Mouse (Mus musculus): ENCODE measurements at regions not wholly inside any gene's neighbourhood (a gene's known extent, or its start where the extent isn't known, plus 50 kb on each side); places are given as distances from the start of the nearest gene placed in this dataset.
A peak's percentile ranks its signal among the peaks of the same experiment; 100 is the strongest.

DNA sequence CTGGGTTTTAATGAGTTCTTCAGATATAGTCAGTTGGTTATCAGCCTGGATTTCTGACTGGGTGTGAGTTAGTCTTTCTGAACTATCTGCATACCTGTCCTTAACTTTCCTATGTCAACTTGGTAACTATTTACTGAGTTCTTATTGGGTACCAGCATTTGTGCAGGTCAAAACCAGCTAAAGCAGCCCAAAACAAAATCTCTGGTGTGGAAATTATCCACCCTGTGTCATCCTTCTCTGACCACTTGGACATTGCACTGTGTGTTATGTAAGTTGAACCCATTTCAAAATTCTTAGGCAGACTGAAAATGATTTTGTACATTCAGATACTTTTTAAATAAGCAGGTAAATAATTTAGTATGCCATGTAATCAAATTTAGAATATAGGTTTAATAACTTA, 232.7 kb downstream of the Lmo4 start:
- Histone ChIP-seq H3K4me2 (replicated peaks; ENCODE audit: low read depth, low read length) (no peak overlapping the region), H3K27ac (ENCODE audit: low read length) (no peak overlapping the region), H3K9ac (replicated peaks; ENCODE audit: low read depth) (no peak overlapping the region), H3K27me3 (replicated peaks; ENCODE audit: insufficient read depth, low read length) (no peaks in the 10 kb centered on the region), H3K4me3 (ENCODE audit: low read depth, low read length) (no peak overlapping the region), H3K4me1 (ENCODE audit: insufficient read depth, low read depth, low read length) (no peaks in the 10 kb centered on the region), H3K36me3 (ENCODE audit: insufficient read depth, low read length) (no peaks in the 10 kb centered on the region), H3K9me3 (ENCODE audit: low read length) (no peaks in the 10 kb centered on the region)
- ATAC-seq (no peak), DNase-seq (ENCODE audit: low spot score) (no peak)
- TF ChIP-seq CTCF (IDR thresholded peaks at IDR 0.05) (no peak), EP300 (IDR thresholded peaks at IDR 0.05) (no peak)

DNA sequence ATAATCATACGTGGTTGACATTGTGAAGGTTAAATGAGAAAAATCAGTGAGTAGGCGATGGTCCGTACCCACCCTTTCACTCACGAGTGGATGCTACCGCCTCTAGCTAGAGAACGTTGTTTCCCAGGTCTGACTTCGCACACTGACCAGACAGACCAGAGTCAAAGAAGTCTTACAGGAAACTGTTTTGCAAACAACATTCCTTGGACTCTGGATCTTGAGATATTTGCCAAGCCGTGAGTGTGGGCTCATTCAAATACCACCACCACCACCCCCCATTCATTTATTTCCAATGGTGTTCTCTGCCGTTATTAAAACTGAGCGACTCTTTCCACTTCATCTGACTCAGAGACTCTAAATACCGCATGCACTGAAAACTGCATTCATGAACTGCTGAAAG, 234.2 kb downstream of the Lmo4 start:
- ATAC-seq: no peak
- WGBS: 44% methylated on average over 11 of the region's 11 CpGs
- Histone ChIP-seq H3K4me3 (ENCODE audit: low read depth, low read length) (no peak overlapping the region), H3K27me3 (replicated peaks; ENCODE audit: insufficient read depth, low read length) (no peaks in the 10 kb centered on the region), H3K4me1 (ENCODE audit: insufficient read depth, low read depth, low read length) (no peaks in the 10 kb centered on the region), H3K27ac (ENCODE audit: low read length) (no peak overlapping the region), H3K9ac (replicated peaks; ENCODE audit: low read depth) (no peak overlapping the region), H3K4me2 (replicated peaks; ENCODE audit: low read depth, low read length) (no peak overlapping the region), H3K36me3 (ENCODE audit: insufficient read depth, low read length) (no peaks in the 10 kb centered on the region), H3K9me3 (ENCODE audit: low read length) (no peaks in the 10 kb centered on the region)
- TF ChIP-seq CTCF (IDR thresholded peaks at IDR 0.05): no peak
- DNase-seq (ENCODE audit: low spot score): no peak

DNA sequence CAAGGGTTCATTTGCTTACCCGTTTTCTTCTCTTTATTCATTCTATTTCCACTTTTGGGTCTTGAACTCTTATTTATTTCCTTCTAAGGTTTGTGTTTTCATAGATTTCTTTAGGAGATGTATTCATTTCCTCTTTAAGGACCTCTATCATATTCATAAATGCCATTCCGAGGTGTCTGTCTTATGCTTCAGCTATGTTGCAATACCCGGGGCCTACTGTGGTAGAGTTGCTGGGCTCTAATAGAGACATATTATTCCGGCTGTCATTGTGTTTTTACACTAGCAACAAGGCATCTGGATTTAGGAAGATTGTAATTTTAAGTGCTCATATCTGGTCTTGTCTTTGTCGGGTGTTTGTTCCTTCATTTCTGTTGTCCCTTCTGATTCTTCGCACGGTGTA, 249.5 kb downstream of the Lmo4 start:
- TF ChIP-seq EP300 (IDR thresholded peaks at IDR 0.05) (no peak), CTCF (IDR thresholded peaks at IDR 0.05) (no peak)

DNA sequence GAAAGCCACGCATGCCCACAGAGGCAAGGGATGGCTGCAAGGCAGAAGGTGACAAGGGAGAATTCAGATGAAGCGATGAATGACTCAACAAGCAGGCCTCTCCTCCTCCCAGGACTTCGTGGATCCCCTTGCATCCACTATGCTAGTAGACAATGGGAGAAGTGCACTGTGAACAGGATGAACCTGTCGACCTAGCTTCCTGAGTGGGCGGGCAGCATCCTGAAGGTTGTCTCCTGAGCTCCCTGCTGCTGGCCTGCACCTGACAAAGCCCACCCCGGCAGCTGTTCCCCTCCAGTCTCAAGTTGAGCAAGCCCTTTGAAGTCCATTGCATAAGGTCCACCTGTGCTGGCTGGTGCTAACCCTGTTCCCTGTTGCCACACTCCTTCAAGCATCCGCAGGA, 250.2 kb downstream of the Lmo4 start:
- H3K9ac ChIP-seq (replicated peaks; ENCODE audit: low read depth): no peak overlapping the region
- no peaks in the 10 kb centered on the region for H3K27me3 ChIP-seq (replicated peaks; ENCODE audit: insufficient read depth, low read length)
- no peak for ATAC-seq
- H3K27ac ChIP-seq (ENCODE audit: low read length): no peak overlapping the region
- no peak overlapping the region for H3K4me3 ChIP-seq (ENCODE audit: low read depth, low read length)
- TF ChIP-seq CTCF (IDR thresholded peaks at IDR 0.05) (no peak), EP300 (IDR thresholded peaks at IDR 0.05) (no peak)
- H3K9me3 ChIP-seq (ENCODE audit: low read length): no peaks in the 10 kb centered on the region
- no peak for DNase-seq (ENCODE audit: low spot score)
- 69% methylated on average over 7 of the region's 7 CpGs for WGBS
- no peaks in the 10 kb centered on the region for H3K36me3 ChIP-seq (ENCODE audit: insufficient read depth, low read length)
- no peak overlapping the region for H3K4me2 ChIP-seq (replicated peaks; ENCODE audit: low read depth, low read length)
- no peaks in the 10 kb centered on the region; the same call in 1 of the 2 replicates for H3K4me1 ChIP-seq (ENCODE audit: insufficient read depth, low read depth, low read length)

More for the DNA sequence above, 249.5 kb downstream of the Lmo4 start:
- no peaks in the 10 kb centered on the region for H3K27me3 ChIP-seq (replicated peaks; ENCODE audit: insufficient read depth, low read length)
- H3K4me2 ChIP-seq (replicated peaks; ENCODE audit: low read depth, low read length): no peak overlapping the region
- no peaks in the 10 kb centered on the region for H3K36me3 ChIP-seq (ENCODE audit: insufficient read depth, low read length)
- ATAC-seq (no peak), DNase-seq (ENCODE audit: low spot score) (no peak)
- H3K9me3 ChIP-seq (ENCODE audit: low read length): no peaks in the 10 kb centered on the region
- 90% methylated on average over 7 of the region's 7 CpGs for WGBS
- H3K4me3 ChIP-seq (ENCODE audit: low read depth, low read length): no peak overlapping the region
- no peak overlapping the region for H3K9ac ChIP-seq (replicated peaks; ENCODE audit: low read depth)
- no peak overlapping the region for H3K27ac ChIP-seq (ENCODE audit: low read length)
- H3K4me1 ChIP-seq (ENCODE audit: insufficient read depth, low read depth, low read length): no peaks in the 10 kb centered on the region

DNA sequence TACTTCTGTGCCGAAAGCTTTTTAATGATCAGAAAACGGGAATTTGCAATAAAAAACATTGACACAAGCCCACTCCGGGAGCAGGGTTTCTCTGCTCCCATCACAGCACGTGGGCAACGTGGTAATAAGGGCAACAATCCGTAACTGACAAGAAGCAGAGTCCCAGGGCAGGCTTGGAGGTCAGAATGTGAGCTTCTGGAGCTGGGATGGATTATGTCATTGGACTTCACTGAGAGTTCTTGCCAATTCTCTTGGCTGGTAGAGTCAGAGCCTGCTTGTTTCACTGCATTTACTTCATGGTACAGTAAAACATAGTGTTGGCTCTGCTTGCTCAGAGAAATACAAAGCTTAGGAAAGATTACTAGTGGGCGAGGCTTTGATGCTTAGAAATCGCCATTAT, 252.7 kb downstream of the Lmo4 start:
- 66% methylated on average over 8 of the region's 8 CpGs for WGBS
- H3K4me1 ChIP-seq (ENCODE audit: insufficient read depth, low read depth, low read length): no peaks in the 10 kb centered on the region; the same call in 1 of the 2 replicates
- no peaks in the 10 kb centered on the region for H3K9me3 ChIP-seq (ENCODE audit: low read length)
- no peak overlapping the region for H3K9ac ChIP-seq (replicated peaks; ENCODE audit: low read depth)
- H3K27me3 ChIP-seq (replicated peaks; ENCODE audit: insufficient read depth, low read length): no peaks in the 10 kb centered on the region
- H3K27ac ChIP-seq (ENCODE audit: low read length): no peak overlapping the region
- no peaks in the 10 kb centered on the region for H3K36me3 ChIP-seq (ENCODE audit: insufficient read depth, low read length)
- no peak overlapping the region for H3K4me2 ChIP-seq (replicated peaks; ENCODE audit: low read depth, low read length)
- DNase-seq (ENCODE audit: low spot score) (no peak), ATAC-seq (no peak)
- no peak overlapping the region for H3K4me3 ChIP-seq (ENCODE audit: low read depth, low read length)
- no peak for TF ChIP-seq CTCF (IDR thresholded peaks at IDR 0.05)
- no peak for TF ChIP-seq EP300 (IDR thresholded peaks at IDR 0.05)

DNA sequence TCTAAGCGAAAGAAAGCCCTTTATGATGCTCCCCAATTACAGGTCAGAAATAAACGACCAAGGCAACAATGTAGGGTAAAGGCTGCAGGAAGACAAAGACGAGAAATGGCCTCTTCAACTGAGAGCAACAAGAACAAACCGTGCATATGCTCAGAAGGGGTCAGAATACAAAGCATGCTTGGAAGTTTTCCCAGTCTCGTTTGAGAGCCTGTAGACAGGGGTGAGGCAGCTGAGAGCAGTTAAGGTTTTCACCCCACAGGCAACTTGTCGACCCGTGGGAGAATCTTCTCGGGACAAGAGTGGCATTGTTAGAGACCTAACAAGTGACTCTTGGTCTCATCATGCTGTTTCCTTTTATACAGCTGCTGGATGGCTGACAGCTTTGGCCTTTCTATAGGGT, 255.4 kb downstream of the Lmo4 start:
- H3K9ac ChIP-seq (replicated peaks; ENCODE audit: low read depth): no peak overlapping the region
- no peak for DNase-seq (ENCODE audit: low spot score)
- no peak overlapping the region for H3K4me3 ChIP-seq (ENCODE audit: low read depth, low read length)
- H3K4me1 ChIP-seq (ENCODE audit: insufficient read depth, low read depth, low read length): peaks cover 2% of the 10 kb centered on the region; the same call in 1 of the 2 replicates
- H3K27ac ChIP-seq (ENCODE audit: low read length): no peak overlapping the region
- H3K27me3 ChIP-seq (replicated peaks; ENCODE audit: insufficient read depth, low read length): no peaks in the 10 kb centered on the region
- H3K9me3 ChIP-seq (ENCODE audit: low read length): no peaks in the 10 kb centered on the region
- no peak overlapping the region for H3K4me2 ChIP-seq (replicated peaks; ENCODE audit: low read depth, low read length)
- WGBS: 36% methylated on average over 8 of the region's 8 CpGs
- no peaks in the 10 kb centered on the region for H3K36me3 ChIP-seq (ENCODE audit: insufficient read depth, low read length)
- TF ChIP-seq EP300 (IDR thresholded peaks at IDR 0.05) (no peak), CTCF (IDR thresholded peaks at IDR 0.05) (no peak)
- peak; percentile 37; the same call in 1 of the 2 replicates for ATAC-seq

DNA sequence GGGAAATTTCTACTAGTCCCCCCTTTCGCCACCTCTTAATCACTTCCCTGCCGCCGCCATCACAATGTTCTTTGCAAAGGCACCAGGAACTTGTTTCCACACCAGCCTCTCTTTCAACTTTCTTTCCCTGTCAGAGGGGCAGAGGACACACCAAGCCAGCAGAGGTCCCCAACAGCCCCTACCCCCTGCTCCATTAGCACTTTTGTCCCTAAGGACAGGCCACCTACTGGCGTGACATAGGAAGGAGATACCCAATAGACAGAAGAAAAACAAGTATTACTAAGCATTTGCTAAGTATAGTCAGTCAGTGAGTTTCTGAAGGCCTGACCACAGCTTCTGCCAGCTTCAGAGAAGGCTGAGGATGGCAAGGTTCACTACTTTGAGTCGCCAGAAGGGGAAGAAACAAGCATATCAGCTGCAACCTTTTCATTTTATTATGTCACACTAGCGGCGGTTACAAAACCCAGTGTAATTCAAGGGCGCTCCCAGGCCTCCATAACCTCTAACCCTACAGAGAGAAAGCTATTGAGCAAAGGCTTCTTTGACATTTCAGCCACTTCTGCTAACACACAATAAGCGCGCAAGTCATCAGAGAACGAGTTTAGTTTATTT, 255.9 kb downstream of the Lmo4 start:
- DNase-seq (ENCODE audit: low spot score) (peak; percentile 72), ATAC-seq (peak; percentile 70)
- H3K4me2 ChIP-seq (replicated peaks; ENCODE audit: low read depth, low read length): no peak overlapping the region
- no peak overlapping the region for H3K9ac ChIP-seq (replicated peaks; ENCODE audit: low read depth)
- no peak overlapping the region for H3K27ac ChIP-seq (ENCODE audit: low read length)
- H3K4me3 ChIP-seq (ENCODE audit: low read depth, low read length): no peak overlapping the region
- peaks cover 2% of the 10 kb centered on the region; the same call in 1 of the 2 replicates for H3K4me1 ChIP-seq (ENCODE audit: insufficient read depth, low read depth, low read length)
- WGBS: 70% methylated on average over 11 of the region's 11 CpGs
- H3K9me3 ChIP-seq (ENCODE audit: low read length): no peaks in the 10 kb centered on the region
- no peaks in the 10 kb centered on the region for H3K27me3 ChIP-seq (replicated peaks; ENCODE audit: insufficient read depth, low read length)
- H3K36me3 ChIP-seq (ENCODE audit: insufficient read depth, low read length): no peaks in the 10 kb centered on the region
- TF ChIP-seq EP300 (IDR thresholded peaks at IDR 0.05) (no peak), CTCF (IDR thresholded peaks at IDR 0.05) (peak; percentile 26)

Measured in lung, postnatal 0 days (tissue).